Mouse (Mus musculus) adrenal gland, postnatal 25 days (tissue): ENCODE results near the gene Eif4g3. TPM values are rescaled to one million over a fixed set of nuclear protein-coding genes. Genes with fewer than 3 reads are reported as not detected.

ENCODE experiments used
- DNase-seq: peaks from one replicate; pipeline ENCODE4 v3.0.0; 2021; ENCODE audit warnings: mixed read lengths
- total RNA-seq: library from RNA; stranded (reverse); gene quantifications from 2 replicates; pipeline ENCODE4 v1.2.3, GENCODE M21; 2021

Eif4g3 gene
- total RNA-seq, 1 experiment from 2014 or later, result 153 TPM

- DNase-seq, result no peak
Measured at GRCm38 (mm10) chr4:138163836-138164235, 171.0 kb downstream of the Eif4g3 start.

- no peak for DNase-seq
Measured at GRCm38 (mm10) chr4:138164860-138165259, 172.0 kb downstream of the Eif4g3 start.

GRCm38 (mm10) chr4:138166519-138166918 is 173.7 kb downstream of the Eif4g3 start:
- DNase-seq, result no peak

- no peak for DNase-seq
Measured at GRCm38 (mm10) chr4:138168162-138168561, 175.3 kb downstream of the Eif4g3 start.

- DNase-seq, result no peak
Measured at GRCm38 (mm10) chr4:138169420-138169819, 176.6 kb downstream of the Eif4g3 start.

- DNase-seq, result no peak
Measured at GRCm38 (mm10) chr4:138172686-138173085, 179.9 kb downstream of the Eif4g3 start.

GRCm38 (mm10) chr4:138179391-138179790 is 186.6 kb downstream of the Eif4g3 start:
- no peak for DNase-seq

- DNase-seq, result no peak
Measured at GRCm38 (mm10) chr4:138180719-138181118, 187.9 kb downstream of the Eif4g3 start.

GRCm38 (mm10) chr4:138184056-138184455 is 191.2 kb downstream of the Eif4g3 start:
- DNase-seq, result no peak

- DNase-seq, result no peak
Measured at GRCm38 (mm10) chr4:138184573-138184981, 191.8 kb downstream of the Eif4g3 start.

- DNase-seq, result no peak
Measured at GRCm38 (mm10) chr4:138185961-138186360, 193.1 kb downstream of the Eif4g3 start.

GRCm38 (mm10) chr4:138187995-138188394 is 195.2 kb downstream of the Eif4g3 start:
- no peak for DNase-seq

- DNase-seq, result no peak
Measured at GRCm38 (mm10) chr4:138192561-138192960, 199.7 kb downstream of the Eif4g3 start.

GRCm38 (mm10) chr4:138200769-138201168 is 207.9 kb downstream of the Eif4g3 start:
- no peak for DNase-seq

- no peak for DNase-seq
Measured at GRCm38 (mm10) chr4:138201696-138202095, 208.9 kb downstream of the Eif4g3 start.

GRCm38 (mm10) chr4:138210116-138210515 is 217.3 kb downstream of the Eif4g3 start:
- DNase-seq, result peak; percentile 42

- DNase-seq, result no peak
Measured at GRCm38 (mm10) chr4:138213861-138214260, 221.0 kb downstream of the Eif4g3 start.

- no peak for DNase-seq
Measured at GRCm38 (mm10) chr4:138215671-138216199, 222.9 kb downstream of the Eif4g3 start.

GRCm38 (mm10) chr4:138216200-138216890 is 223.5 kb downstream of the Eif4g3 start, which contains the start of gene Hp1bp3:
Gene Hp1bp3 (plus strand): TSS chr4:138216296.
- peak; percentile 86 for DNase-seq

- peak; percentile 99 for DNase-seq
Measured at GRCm38 (mm10) chr4:138216891-138217392, 224.1 kb downstream of the Eif4g3 start.

- DNase-seq, result no peak
Measured at GRCm38 (mm10) chr4:138217441-138217840, 224.6 kb downstream of the Eif4g3 start.

GRCm38 (mm10) chr4:138217951-138218685 is 225.3 kb downstream of the Eif4g3 start:
- no peak for DNase-seq

- no peak for DNase-seq
Measured at GRCm38 (mm10) chr4:138219331-138219730, 226.5 kb downstream of the Eif4g3 start.
